Mouse (Mus musculus) ovary, postnatal 10 days (tissue): ENCODE measurements around the gene Grap2.

Experiments
- DNase-seq: peaks from one replicate; pipeline ENCODE4 v3.0.0; 2022; ENCODE audit warnings: low spot score

Grap2 gene

DNA sequence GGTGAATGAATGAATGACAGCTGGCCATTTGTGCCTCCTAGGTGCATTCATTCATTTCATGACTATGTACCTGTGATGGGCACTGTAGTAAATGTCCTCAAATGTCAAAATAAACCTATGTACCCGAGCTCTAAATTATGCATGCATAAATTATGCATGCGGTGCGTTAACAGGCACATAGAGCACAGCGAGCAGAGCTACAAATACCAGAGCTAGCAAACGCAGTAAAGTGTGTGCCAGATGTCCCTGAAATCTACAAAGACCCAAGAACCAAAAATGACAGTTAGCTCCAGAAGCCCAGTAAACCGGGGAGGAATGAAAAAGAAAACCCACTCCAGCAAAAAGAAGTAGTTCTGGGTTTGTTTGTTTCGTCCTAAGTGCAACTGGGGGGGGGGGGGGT is 29.1 kb downstream of the Grap2 start:
- DNase-seq, result no peak

GRCm38 (mm10) chr15:80602487-80602886 is 30.1 kb downstream of the Grap2 start:
- no peak for DNase-seq

DNA sequence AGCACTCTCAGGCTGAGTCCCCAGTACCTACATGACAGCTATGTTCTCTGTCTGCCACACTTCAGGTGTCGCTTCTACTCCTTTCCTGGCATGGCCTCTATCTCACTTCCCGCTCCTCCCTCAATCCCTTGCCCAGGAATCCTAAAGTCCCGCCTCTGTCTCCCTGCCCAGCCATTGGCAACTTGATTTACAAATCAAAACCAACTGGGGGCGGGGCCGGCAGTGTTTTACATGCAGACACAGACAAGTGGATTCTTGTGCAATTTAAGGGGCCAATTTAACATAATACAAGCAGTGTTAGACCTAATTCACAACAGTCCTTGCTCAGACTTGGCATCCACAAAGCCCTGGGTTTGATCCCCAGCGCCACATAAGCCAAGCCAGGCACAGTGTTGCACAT is 31.6 kb downstream of the Grap2 start:
- DNase-seq, result no peak

- DNase-seq, result no peak
Observed at GRCm38 (mm10) chr15:80607970-80608369, 35.6 kb downstream of the Grap2 start.

DNA sequence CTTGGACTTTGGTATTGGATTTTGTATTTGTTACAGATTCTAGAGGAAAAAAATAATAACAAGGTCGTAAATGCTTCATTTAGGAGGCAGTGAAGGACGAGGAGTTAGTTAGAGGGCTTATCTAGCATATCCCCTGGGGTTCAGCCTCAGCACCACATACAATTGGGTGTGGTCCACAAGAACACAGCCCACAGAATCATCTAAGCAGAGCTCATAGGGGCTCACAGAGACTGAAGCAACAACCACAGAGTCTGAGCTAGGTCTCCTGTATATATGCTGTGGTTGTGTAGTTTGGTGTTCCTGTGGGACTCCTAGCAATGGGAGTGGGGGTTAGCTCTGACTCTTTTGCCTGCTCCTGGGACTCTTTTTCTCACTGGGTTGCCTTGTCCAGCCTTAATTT is 37.9 kb downstream of the Grap2 start:
- DNase-seq, result no peak

DNA sequence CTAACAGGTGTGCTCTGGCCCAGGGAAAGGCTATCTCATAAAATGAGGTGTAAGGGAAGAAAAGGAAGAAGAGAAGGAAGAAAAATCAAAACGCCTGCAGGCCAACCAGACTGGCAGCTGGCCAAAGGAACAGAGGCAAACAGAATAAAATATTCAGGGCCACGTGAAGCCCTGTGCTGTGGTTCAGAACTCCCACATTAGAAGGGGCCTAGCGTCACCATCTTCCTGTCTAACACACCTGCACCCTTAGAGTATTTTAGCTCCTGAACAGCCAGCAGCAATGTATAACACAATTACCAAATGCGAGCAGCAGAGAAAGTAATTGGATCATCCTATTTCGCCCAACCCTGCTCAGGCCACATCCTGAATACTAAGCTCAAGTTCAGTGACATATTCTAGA is 39.1 kb downstream of the Grap2 start:
- DNase-seq, result no peak

- DNase-seq, result no peak
Observed at GRCm38 (mm10) chr15:80613904-80614303, 41.5 kb downstream of the Grap2 start.

- no peak for DNase-seq
Observed at GRCm38 (mm10) chr15:80614500-80615289, 42.3 kb downstream of the Grap2 start.

DNA sequence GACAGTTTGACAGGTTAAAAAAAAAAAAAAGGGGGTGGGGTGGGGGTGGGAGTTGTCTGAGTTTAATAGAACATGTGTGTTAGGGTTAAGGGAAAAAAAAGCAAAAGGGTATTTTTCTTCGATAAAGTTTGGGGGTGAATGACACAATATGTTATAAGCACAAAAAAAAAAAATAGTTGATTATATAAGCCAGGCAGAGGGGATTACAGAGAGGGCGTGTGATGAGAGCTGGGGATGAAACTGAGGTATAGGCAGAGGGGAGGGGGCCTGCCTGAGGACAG is 42.8 kb downstream of the Grap2 start:
- no peak for DNase-seq

- DNase-seq, result no peak
Observed at GRCm38 (mm10) chr15:80615636-80616383, 43.4 kb downstream of the Grap2 start.

- DNase-seq, result no peak
Observed at GRCm38 (mm10) chr15:80617839-80618238, 45.4 kb downstream of the Grap2 start.

DNA sequence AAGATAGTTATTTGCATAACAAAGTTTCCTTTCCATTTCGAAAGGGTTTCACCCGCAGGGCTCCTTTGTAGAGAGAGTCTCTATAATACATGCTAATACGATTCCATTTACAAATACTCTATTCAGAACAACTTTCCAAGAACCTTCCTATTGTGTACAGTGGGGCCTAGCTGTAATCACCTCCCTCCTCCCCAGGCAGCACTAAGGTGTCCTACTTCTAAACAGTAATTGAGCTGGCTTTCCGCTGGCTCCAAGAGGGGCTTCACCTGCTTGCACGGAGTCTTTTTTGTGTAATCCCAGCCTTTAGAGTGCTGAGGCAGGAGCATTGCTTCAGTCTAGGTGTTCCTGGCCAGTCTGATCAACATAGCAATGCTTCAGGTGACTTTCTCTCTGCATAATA is 46.8 kb downstream of the Grap2 start:
- DNase-seq, result no peak

DNA sequence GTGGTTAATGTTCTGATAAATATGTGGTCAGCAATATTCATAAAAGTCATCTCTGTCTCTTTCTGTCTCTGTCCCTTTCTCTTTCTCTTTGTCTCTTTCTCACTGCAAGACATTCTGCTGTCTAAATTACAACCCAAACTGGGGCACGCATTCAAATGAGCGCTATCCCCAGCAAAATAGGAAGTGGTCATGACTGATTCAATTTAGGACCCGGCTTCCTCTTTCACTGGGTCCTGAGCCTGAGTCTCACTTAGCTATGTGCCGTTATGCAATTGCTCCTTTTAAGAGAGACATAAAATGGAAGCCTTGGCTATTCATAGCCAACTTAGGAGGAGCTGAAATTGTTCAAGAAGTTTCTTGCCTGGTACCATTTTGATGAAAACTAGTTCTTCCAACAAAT is 47.4 kb downstream of the Grap2 start:
- no peak for DNase-seq

- DNase-seq, result no peak
Observed at GRCm38 (mm10) chr15:80620371-80620770, 48.0 kb downstream of the Grap2 start.

DNA sequence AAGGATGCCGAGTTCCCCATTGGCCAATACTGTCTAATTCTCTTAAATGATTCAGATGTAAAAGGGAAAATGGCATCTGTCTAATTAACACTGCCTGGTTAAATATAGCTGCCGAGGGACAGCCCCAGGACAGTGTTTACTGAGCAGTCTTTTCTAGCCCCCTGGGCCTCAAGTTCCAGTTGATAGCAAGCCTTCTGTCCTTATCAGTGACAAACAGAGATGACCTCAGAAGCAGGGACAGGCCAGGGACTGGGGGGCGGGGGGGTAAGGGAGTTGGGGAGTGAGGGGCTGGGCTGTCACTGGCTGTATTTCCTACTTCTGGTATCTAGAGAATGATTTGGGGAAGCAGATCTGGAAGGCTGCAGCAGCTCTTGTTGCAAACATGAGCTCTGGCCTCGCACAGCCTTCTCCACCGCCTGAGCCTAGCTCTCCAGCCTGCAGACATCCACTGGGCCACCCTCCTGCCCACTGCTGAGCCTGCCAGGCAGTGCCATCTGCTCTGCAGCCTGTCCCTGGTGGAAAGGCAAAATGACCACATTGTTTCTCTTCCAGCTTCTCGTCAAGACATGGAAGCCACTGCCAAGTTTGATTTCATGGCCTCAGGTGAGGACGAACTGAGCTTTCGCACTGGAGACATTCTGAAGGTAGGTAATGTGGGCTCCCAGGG is 50.9 kb downstream of the Grap2 start:
- DNase-seq, result no peak

DNA sequence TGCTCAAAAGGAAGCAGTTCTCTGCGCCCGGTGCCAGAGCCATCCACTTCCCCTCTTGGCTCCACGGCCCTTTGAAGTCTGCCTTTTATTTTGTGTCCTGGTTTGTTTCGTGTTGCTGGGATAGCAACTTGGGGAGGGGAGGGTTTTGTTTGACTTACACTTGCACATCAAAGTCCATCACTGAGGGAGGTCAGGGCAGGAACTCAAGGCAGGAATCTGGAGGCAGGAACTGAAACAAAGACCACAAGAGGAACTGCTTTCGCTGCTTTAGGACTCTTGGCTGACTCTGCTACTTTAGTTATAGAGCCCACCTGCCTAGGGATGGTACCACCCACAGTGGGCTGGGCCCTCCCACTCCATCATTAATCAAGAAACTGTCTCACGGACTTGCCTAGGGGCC is 54.1 kb downstream of the Grap2 start:
- no peak for DNase-seq

GRCm38 (mm10) chr15:80630147-80630546 is 57.8 kb downstream of the Grap2 start:
- DNase-seq, result no peak

GRCm38 (mm10) chr15:80630711-80631110 is 58.3 kb downstream of the Grap2 start:
- no peak for DNase-seq

DNA sequence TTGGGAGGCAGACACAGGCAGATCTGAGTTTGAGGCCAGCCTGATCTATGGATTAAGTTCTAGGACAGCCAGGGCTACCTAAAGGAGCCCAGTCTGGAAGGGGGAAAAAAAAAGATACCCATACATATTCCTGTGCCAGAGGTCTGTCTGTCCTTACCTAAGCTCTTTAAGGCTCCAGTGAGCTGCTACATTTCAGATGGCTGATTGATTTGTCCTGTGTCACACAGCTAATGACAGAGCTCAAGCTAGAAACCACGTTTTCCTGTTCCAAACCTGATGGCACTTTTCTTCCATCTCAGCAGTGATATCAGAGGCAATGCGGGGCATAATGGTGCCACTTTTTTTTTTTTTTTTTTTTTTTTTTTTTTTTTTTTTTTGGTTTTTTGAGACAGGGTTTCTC is 58.9 kb downstream of the Grap2 start:
- no peak for DNase-seq

GRCm38 (mm10) chr15:80632280-80632893 is 60.0 kb downstream of the Grap2 start:
- no peak for DNase-seq

GRCm38 (mm10) chr15:80634391-80635193 is 62.2 kb downstream of the Grap2 start:
- DNase-seq, result no peak

GRCm38 (mm10) chr15:80636757-80637372 is 64.5 kb downstream of the Grap2 start:
- no peak for DNase-seq
